ENCODE assay signal across 24 mouse cellular contexts in genomic region chr13:56535570-56535969, GRCm38 (mm10). TPM values are rescaled to one million over a fixed set of nuclear protein-coding genes. Genes with fewer than 3 reads are reported as not detected.
DNase-seq lines count a peak whose midpoint lies in the region; ATAC-seq and TF ChIP-seq lines count a peak whose summit lies in the region.
"Had no signal": no experiment of that assay in that cellular context is flagged by ENCODE, and none has a peak within 500 bp of the region (broad histone marks: within the 10 kb centered on the region; RNA-seq: fewer than 3 reads in every experiment).

No protein-coding gene starts in this region.

- H3K9ac ChIP-seq in heart, embryonic 12.5 days: no peak overlapping the region
- H3K9ac ChIP-seq: heart, embryonic 13.5 days; liver, embryonic 13.5 days; neural tube, embryonic 15.5 days had no signal

- intact Hi-C loops in left cerebral cortex, adult 2 months (cut with DNase I): no loop called here

- H3K4me1 ChIP-seq in heart, embryonic 12.5 days (replicated peaks): no peaks in the 10 kb centered on the region
- H3K4me1 ChIP-seq in thymus, adult 2 months (replicated peaks; ENCODE audit: control insufficient read depth, insufficient read depth, low read length): no peaks in the 10 kb centered on the region
- H3K4me1 ChIP-seq: embryonic facial prominence, embryonic 10.5 days; heart, embryonic 13.5 days; limb, embryonic 10.5 days; liver, embryonic 13.5 days; neural tube, embryonic 15.5 days had no signal

- WGBS in heart, embryonic 12.5 days: 76% methylated on average over 5 of the region's 5 CpGs
- 86% methylated on average over 5 of the region's 5 CpGs for WGBS in thymus, adult 2 months

- no peak for ATAC-seq in heart, embryonic 12.5 days (ENCODE audit: insufficient number of reproducible peaks, low FRiP score)
- no peak for ATAC-seq in megakaryocyte-erythroid progenitor cell, adult 5-6 weeks (replicated peaks; ENCODE audit: low FRiP score, low TSS enrichment, poor library complexity, severe bottlenecking)
- ATAC-seq: forebrain, embryonic 16.5 days; hindbrain, embryonic 16.5 days had no signal

- TF ChIP-seq CTCF in left cerebral cortex, adult 2 months (IDR thresholded peaks at IDR 0.05): peak; percentile 28
- TF ChIP-seq CTCF in thymus, adult 2 months (IDR thresholded peaks at IDR 0.05; ENCODE audit: borderline replicate concordance, control insufficient read depth, extremely low read depth, insufficient read depth, low read length, poor library complexity): no peak

- peaks cover 15% of the 10 kb centered on the region for H3K9me3 ChIP-seq in heart, embryonic 12.5 days (replicated peaks)
- H3K9me3 ChIP-seq: liver, embryonic 13.5 days had no signal

- DNase-seq in heart, adult 11 months: peak; percentile 29
- DNase-seq in left cerebral cortex, adult 2 months (ENCODE audit: extremely low spot score in 1 of 2, low spot score in 2 of 2): no peak
- DNase-seq in left cerebral cortex, adult 18-20 months (ENCODE audit: low spot score in 2 of 2): no peak
- peak; percentile 37 for DNase-seq in thymus, adult 2 months
- no peak for DNase-seq in thymus, postnatal 0 days (ENCODE audit: low spot score)
- no peak for DNase-seq in neural tube, embryonic 10.5 days (ENCODE audit: extremely low spot score, low spot score)
- DNase-seq: adrenal gland, postnatal 25 days; B cell, adult 2 months; cerebellum, adult 2 months; gastrocnemius, postnatal 14 days; heart, postnatal 36 days; kidney, adult 8-10 months; liver, embryonic 13.5 days; lung, postnatal 14 days; right cerebral cortex, postnatal 4 days had no signal

- TF ChIP-seq POLR2A in thymus, adult 2 months (IDR thresholded peaks at IDR 0.05; ENCODE audit: control insufficient read depth, extremely low read depth, insufficient read depth, low read length, poor library complexity): no peak

- no peak overlapping the region for H3K27ac ChIP-seq in heart, embryonic 12.5 days (ENCODE audit: poor library complexity, severe bottlenecking)
- H3K27ac ChIP-seq in left cerebral cortex, adult 2 months: no peak overlapping the region
- no peak overlapping the region for H3K27ac ChIP-seq in thymus, adult 2 months (ENCODE audit: control insufficient read depth, insufficient read depth, low read length)
- H3K27ac ChIP-seq: embryonic facial prominence, embryonic 10.5 days; heart, embryonic 13.5 days; limb, embryonic 10.5 days; liver, embryonic 13.5 days; neural tube, embryonic 15.5 days had no signal

- H3K4me2 ChIP-seq in heart, embryonic 12.5 days: no peak overlapping the region
- H3K4me2 ChIP-seq: heart, embryonic 13.5 days; liver, embryonic 13.5 days; neural tube, embryonic 15.5 days had no signal

- H3K27me3 ChIP-seq in heart, embryonic 12.5 days (replicated peaks): no peaks in the 10 kb centered on the region
- H3K27me3 ChIP-seq in thymus, adult 2 months (ENCODE audit: control insufficient read depth, insufficient read depth, low read length): no peaks in the 10 kb centered on the region
- H3K27me3 ChIP-seq: heart, embryonic 13.5 days; liver, embryonic 13.5 days; neural tube, embryonic 15.5 days had no signal

- no peaks in the 10 kb centered on the region for H3K36me3 ChIP-seq in heart, embryonic 12.5 days
- H3K36me3 ChIP-seq in thymus, adult 2 months (ENCODE audit: control insufficient read depth, insufficient read depth, low read length): no peaks in the 10 kb centered on the region
- H3K36me3 ChIP-seq: embryonic facial prominence, embryonic 10.5 days; limb, embryonic 10.5 days; liver, embryonic 13.5 days; neural tube, embryonic 15.5 days had no signal

- no peak overlapping the region for H3K4me3 ChIP-seq in heart, embryonic 12.5 days
- H3K4me3 ChIP-seq in left cerebral cortex, adult 2 months: no peak overlapping the region
- no peak overlapping the region for H3K4me3 ChIP-seq in thymus, adult 2 months (ENCODE audit: control insufficient read depth, insufficient read depth, low read length)
- H3K4me3 ChIP-seq: embryonic facial prominence, embryonic 10.5 days; heart, embryonic 13.5 days; limb, embryonic 10.5 days; liver, embryonic 13.5 days; neural tube, embryonic 15.5 days had no signal

RNA-seq across cellular contexts. Expression of gene Lect2, which starts 12.7 kb away (rescaled TPM):
- 0.22 and 0.31 TPM in 2 replicates for polyA plus RNA-seq in heart, embryonic 12.5 days (2016; fragmentation: Nextera tagmentation; extraction: Ambion mirVana)
- not detected for total RNA-seq in left cerebral cortex, adult 2 months (2021)
- not detected for total RNA-seq in left cerebral cortex, adult 18-20 months (2021)
- 0.33 TPM in 1 of 2 replicates, not detected in the other for polyA plus RNA-seq in thymus, adult 2 months (2012; rRNA removed)
- polyA plus RNA-seq in thymus, postnatal 0 days (2015; fragmentation: Nextera tagmentation; extraction: Ambion mirVana): not detected in 2 replicates
- not detected in 2 replicates for total RNA-seq in megakaryocyte-erythroid progenitor cell, adult 5-6 weeks (2014; fragmentation: Nextera tagmentation)
- not detected in 2 replicates for total RNA-seq in megakaryocyte-erythroid progenitor cell, adult 5-6 weeks (2017)
- total RNA-seq: gastrocnemius, postnatal 14 days; heart, postnatal 36 days had no signal
- polyA plus RNA-seq: cerebellum, adult 2 months; embryonic facial prominence, embryonic 10.5 days; forebrain, embryonic 16.5 days; hindbrain, embryonic 16.5 days; limb, embryonic 10.5 days; neural tube, embryonic 15.5 days; testis, adult 2 months had no signal

RNA-seq across cellular contexts. Expression of gene Fbxl21, which starts 13.3 kb away (rescaled TPM):
- 1.0 and 1.3 TPM in 2 replicates for polyA plus RNA-seq in heart, embryonic 12.5 days (2016; fragmentation: Nextera tagmentation; extraction: Ambion mirVana)
- 1 to 10 TPM; 6.8 to 7.3 TPM for total RNA-seq in left cerebral cortex, adult 2 months (2021)
- total RNA-seq in left cerebral cortex, adult 18-20 months (2021): 10 to 100 TPM; 10.5 to 10.6 TPM
- polyA plus RNA-seq in thymus, adult 2 months (2012; rRNA removed): 0.40 and 0.71 TPM in 2 replicates
- 1.1 TPM in 2 replicates for polyA plus RNA-seq in thymus, postnatal 0 days (2015; fragmentation: Nextera tagmentation; extraction: Ambion mirVana)
- total RNA-seq in megakaryocyte-erythroid progenitor cell, adult 5-6 weeks (2014; fragmentation: Nextera tagmentation): not detected in 2 replicates
- not detected in 2 replicates for total RNA-seq in megakaryocyte-erythroid progenitor cell, adult 5-6 weeks (2017)

RNA-seq across cellular contexts. Expression of gene Il9, which starts 53.5 kb away (rescaled TPM):
- not detected in 2 replicates for polyA plus RNA-seq in heart, embryonic 12.5 days (2016; fragmentation: Nextera tagmentation; extraction: Ambion mirVana)
- not detected for total RNA-seq in left cerebral cortex, adult 2 months (2021)
- not detected for total RNA-seq in left cerebral cortex, adult 18-20 months (2021)
- 1.1 and 1.6 TPM in 2 replicates for polyA plus RNA-seq in thymus, adult 2 months (2012; rRNA removed)
- polyA plus RNA-seq in thymus, postnatal 0 days (2015; fragmentation: Nextera tagmentation; extraction: Ambion mirVana): 1.2 and 2.6 TPM in 2 replicates
- not detected in 2 replicates for total RNA-seq in megakaryocyte-erythroid progenitor cell, adult 5-6 weeks (2014; fragmentation: Nextera tagmentation)
- total RNA-seq in megakaryocyte-erythroid progenitor cell, adult 5-6 weeks (2017): not detected in 2 replicates
- total RNA-seq: adrenal gland, postnatal 25 days; gastrocnemius, postnatal 14 days; heart, postnatal 36 days had no signal
- polyA plus RNA-seq: cerebellum, adult 2 months; embryonic facial prominence, embryonic 10.5 days; forebrain, embryonic 16.5 days; heart, embryonic 13.5 days; hindbrain, embryonic 16.5 days; limb, embryonic 10.5 days; liver, embryonic 13.5 days; neural tube, embryonic 15.5 days had no signal

Comparison
In these comparisons a context has a peak if more than half of its experiments do, and no peak if none do; other contexts are left out.
1. DNase-seq: peak in heart, adult 11 months (single experiment) and thymus, adult 2 months (single experiment); none in left cerebral cortex, adult 2 months (0 of 2), left cerebral cortex, adult 18-20 months (0 of 2), thymus, postnatal 0 days (single experiment) and neural tube, embryonic 10.5 days (single experiment).
2. RNA of gene Fbxl21, which starts 13.3 kb away (total RNA-seq): 10.5 to 10.6 TPM in left cerebral cortex, adult 18-20 months and 6.8 to 7.3 TPM in left cerebral cortex, adult 2 months; not detected in megakaryocyte-erythroid progenitor cell, adult 5-6 weeks; every median in the first group is over 4 times any median in the second.